Mouse (Mus musculus) neural tube, embryonic 14.5 days (tissue): Measurements from ENCODE around the gene Cd3eap. TPM values are rescaled to one million over a fixed set of nuclear protein-coding genes. Genes with fewer than 3 reads are reported as not detected.

Source experiments
- ATAC-seq: fragments of 200-750 bp; cut with Nextera tagmentation; 2 replicates; pipeline ENCODE4 v1.8.0; 2017; ENCODE audit warnings: low read depth, mild to moderate bottlenecking, moderate TSS enrichment, moderate library complexity
- H3K27ac ChIP-seq: fragments of 300-500 bp; sonication (generic); 2 replicates; pipeline ENCODE4 v1.5.1; 2014; ENCODE audit warnings: low read depth, mild to moderate bottlenecking, control low read depth, low read length, moderate library complexity, mixed read lengths
- H3K27me3 ChIP-seq: fragments of 300-500 bp; sonication (generic); 2 replicates; pipeline ENCODE4 v1.6.1; 2014; ENCODE audit warnings: low read length; ENCODE audit not compliant: control insufficient read depth, insufficient read depth
- H3K36me3 ChIP-seq: fragments of 300-500 bp; sonication (generic); 2 replicates; pipeline ENCODE4 v1.6.1; 2014; ENCODE audit warnings: low read length, mixed read lengths; ENCODE audit not compliant: control insufficient read depth, insufficient read depth
- H3K4me1 ChIP-seq: fragments of 300-500 bp; sonication (generic); 2 replicates; pipeline ENCODE4 v1.6.1; 2014; ENCODE audit warnings: low read length; ENCODE audit not compliant: control insufficient read depth, insufficient read depth
- H3K4me2 ChIP-seq: fragments of 300-500 bp; sonication (generic); 2 replicates; pipeline ENCODE4 v1.6.1; 2014; ENCODE audit warnings: mild to moderate bottlenecking, low read depth, low read length, control low read depth
- H3K4me3 ChIP-seq: fragments of 300-500 bp; sonication (generic); 2 replicates; pipeline ENCODE4 v1.5.1; 2014; ENCODE audit warnings: low read depth, low read length, control low read depth, mixed read lengths
- H3K9ac ChIP-seq: fragments of 300-500 bp; sonication (generic); replicated peaks from 2 replicates; pipeline ENCODE4 v1.6.1; 2014; ENCODE audit warnings: low read depth, mild to moderate bottlenecking, control low read depth, low read length, mixed read lengths
- H3K9me3 ChIP-seq: fragments of 300-500 bp; sonication (generic); 2 replicates; pipeline ENCODE4 v1.6.1; 2016; ENCODE audit warnings: low read length; ENCODE audit not compliant: control insufficient read depth
- WGBS: fragments of 180-500 bp; shearing (Covaris S2); extraction: QIAGEN DNeasy Blood & Tissue Kit; methylation state at CpG from one replicate; pipeline ENCODE4 v1.1.7; 2014; 5-methylcytosine and 5-hydroxymethylcytosine counted together
- polyA plus RNA-seq: library from polyadenylated mRNA; unstranded; fragments of >200 nt; fragmentation: Nextera tagmentation; extraction: Ambion mirVana; gene quantifications from 2 replicates; pipeline ENCODE4 v1.2.1, GENCODE M21; 2014

The Cd3eap gene
- polyA plus RNA-seq, 1 experiment from 2014 or later, result 21.5 TPM

DNA sequence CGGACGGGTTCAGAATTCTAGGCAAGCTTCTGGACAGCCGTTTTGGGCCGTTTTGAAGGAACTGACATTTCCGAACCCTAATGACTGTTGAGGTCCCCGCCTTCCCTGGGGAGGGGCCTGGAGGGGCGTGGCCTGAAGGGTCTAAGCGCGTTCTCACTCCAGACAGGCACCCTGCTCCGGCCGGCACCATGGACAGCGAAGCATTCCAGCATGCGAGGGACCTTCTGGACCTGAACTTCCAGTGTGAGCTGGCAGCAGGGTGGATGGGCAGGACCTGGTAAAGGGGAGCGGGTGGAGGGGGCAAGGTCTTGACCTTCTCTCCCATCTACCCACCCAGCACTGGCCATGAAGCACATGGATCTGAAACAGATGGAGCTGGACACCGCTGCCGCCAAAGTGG lies 9.1 kb upstream of the Cd3eap start:
- WGBS, result 23% methylated on average over 16 of the region's 16 CpGs
- no peak overlapping the region for H3K9ac ChIP-seq
- no peak overlapping the region for H3K4me3 ChIP-seq
- ATAC-seq, result no peak
- H3K27me3 ChIP-seq, result no peaks in the 10 kb centered on the region
- no peaks in the 10 kb centered on the region for H3K4me1 ChIP-seq
- no peak overlapping the region for H3K27ac ChIP-seq
- H3K36me3 ChIP-seq, result no peaks in the 10 kb centered on the region
- H3K9me3 ChIP-seq, result no peaks in the 10 kb centered on the region
- no peak overlapping the region for H3K4me2 ChIP-seq

DNA sequence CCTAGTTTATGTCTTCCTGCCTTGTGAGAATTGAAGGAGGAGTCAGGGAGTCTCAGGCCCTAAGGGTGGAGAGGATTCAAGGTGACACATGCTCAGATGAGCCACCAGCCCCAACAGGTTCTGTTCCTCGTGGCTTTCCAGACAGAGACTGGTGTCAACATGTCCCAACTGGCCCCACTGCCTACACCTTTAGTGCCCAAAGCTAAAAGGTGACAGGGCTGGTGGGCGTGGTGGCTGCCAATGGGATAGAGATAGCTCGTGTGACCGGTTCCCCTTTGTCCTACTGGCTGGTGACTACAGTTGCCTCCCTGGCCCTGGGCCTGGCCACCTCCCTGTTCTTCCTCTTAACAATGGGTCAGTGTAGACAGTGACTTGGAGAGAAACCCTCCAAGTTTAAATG lies 6.1 kb upstream of the Cd3eap start:
- 82% methylated on average over 4 of the region's 4 CpGs for WGBS
- no peaks in the 10 kb centered on the region for H3K36me3 ChIP-seq
- no peak overlapping the region for H3K9ac ChIP-seq
- ATAC-seq, result no peak
- no peak overlapping the region for H3K4me3 ChIP-seq
- no peak overlapping the region for H3K27ac ChIP-seq
- no peaks in the 10 kb centered on the region for H3K27me3 ChIP-seq
- H3K4me2 ChIP-seq, result no peak overlapping the region
- no peaks in the 10 kb centered on the region for H3K4me1 ChIP-seq
- H3K9me3 ChIP-seq, result no peaks in the 10 kb centered on the region

DNA sequence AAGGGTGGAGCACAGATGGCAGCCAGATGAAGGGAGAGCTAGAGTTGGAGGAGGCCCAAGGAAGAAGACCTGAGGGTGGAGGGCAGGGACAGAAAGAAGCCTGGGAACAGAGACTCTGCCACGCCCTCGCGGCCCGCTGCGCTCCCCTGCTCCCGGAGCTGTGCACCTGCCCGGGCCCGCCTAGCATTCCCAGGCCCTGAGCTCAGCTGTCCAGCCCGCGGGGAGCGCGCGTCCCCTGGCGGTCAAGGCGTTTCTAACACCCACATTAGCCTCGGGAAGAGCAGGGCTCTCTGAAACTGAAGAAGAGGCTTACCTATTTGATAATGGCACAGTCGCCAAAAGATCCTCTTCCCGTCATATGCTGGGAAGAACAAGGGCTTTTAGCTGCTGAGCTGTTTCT lies 4.6 kb upstream of the Cd3eap start:
- 5% methylated on average over 18 of the region's 18 CpGs for WGBS
- H3K9me3 ChIP-seq, result no peaks in the 10 kb centered on the region
- H3K9ac ChIP-seq, result 0 out of 2 replicates have a peak overlapping the region, but pooled peaks have one; percentile 16
- H3K4me3 ChIP-seq, result no peak overlapping the region
- no peak for ATAC-seq
- no peaks in the 10 kb centered on the region for H3K36me3 ChIP-seq
- H3K4me1 ChIP-seq, result peaks cover 3% of the 10 kb centered on the region
- no peaks in the 10 kb centered on the region for H3K27me3 ChIP-seq
- no peak overlapping the region for H3K4me2 ChIP-seq
- H3K27ac ChIP-seq, result no peak overlapping the region

DNA sequence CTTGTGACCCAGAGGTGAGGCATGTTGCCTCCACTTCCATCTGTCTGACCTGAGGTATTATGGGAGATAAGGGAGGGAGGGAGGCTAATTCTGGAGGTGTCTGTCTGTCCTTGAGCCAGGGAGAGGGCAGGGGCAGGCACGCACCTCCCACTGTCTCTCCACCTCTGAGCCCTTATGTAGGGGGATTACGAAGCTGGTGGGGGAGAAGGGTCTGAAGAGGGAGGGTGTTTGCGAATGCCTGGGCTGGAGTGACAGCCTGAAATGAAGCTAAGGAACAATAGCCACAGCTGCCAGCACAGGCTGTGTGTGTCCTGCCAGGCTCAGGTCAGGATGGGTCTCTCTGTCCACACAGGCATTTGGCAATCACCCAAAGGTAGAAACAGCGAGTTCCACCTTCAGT lies 3.0 kb upstream of the Cd3eap start:
- Histone ChIP-seq H3K9me3 (no peaks in the 10 kb centered on the region), H3K4me1 (peaks cover 12% of the 10 kb centered on the region), H3K4me3 (no peak overlapping the region), H3K27ac (no peak overlapping the region), H3K9ac (0 out of 2 replicates have a peak overlapping the region, but pooled peaks have one; percentile 11), H3K36me3 (peaks cover 2% of the 10 kb centered on the region; the same call in 1 of the 2 replicates), H3K27me3 (no peaks in the 10 kb centered on the region), H3K4me2 (no peak overlapping the region)
- no peak for ATAC-seq
- 51% methylated on average over 4 of the region's 4 CpGs for WGBS

DNA sequence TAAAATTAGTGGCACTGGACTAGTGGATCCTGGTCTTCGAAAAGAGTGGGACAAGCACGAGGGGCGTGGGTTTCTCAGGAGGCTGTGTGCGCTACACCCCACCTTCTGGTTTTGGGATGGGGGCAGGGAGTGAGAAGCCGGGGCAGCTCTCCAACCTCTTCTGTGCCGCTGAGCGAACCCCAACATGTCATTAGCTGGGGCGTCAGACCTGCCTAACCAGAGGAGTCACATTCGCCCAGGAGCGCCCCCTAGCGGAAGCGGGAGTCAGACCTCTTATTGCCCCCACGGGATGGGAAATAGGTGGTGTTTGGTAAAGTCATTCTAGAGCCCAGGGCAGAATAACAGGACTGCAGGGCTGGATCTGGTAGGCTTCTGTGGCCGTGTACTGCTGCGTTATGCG lies 2.4 kb upstream of the Cd3eap start:
- Histone ChIP-seq H3K9ac (0 out of 2 replicates have a peak overlapping the region, but pooled peaks have one; percentile 11), H3K4me2 (peak overlapping the region; percentile 99), H3K4me1 (peaks cover 12% of the 10 kb centered on the region), H3K27ac (no peak overlapping the region), H3K4me3 (peak overlapping the region; percentile 59; the same call in 1 of the 2 replicates), H3K27me3 (no peaks in the 10 kb centered on the region), H3K9me3 (no peaks in the 10 kb centered on the region), H3K36me3 (peaks cover 6% of the 10 kb centered on the region; the same call in 1 of the 2 replicates)
- no peak for ATAC-seq
- 14% methylated on average over 16 of the region's 16 CpGs for WGBS

DNA sequence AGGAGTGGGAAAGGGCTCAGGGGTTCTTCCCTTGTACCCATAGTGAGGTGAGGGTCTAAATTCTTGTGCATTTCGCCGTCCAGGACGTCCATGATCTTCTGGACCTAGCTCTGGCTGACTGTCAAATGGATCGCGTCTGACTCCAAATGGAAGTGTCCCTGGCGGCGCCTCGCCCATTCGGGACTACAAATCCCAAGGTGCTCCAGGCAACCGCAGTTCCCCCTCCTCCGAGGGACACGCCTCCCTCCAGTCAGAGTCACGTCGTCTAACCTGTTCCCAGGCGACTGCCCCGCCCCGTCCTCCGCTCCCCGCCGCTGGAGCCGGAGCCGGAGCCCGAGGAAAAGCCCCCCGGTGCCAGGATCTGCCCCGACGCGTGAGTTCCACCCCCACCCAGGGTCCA lies 1.7 kb upstream of the Cd3eap start:
- H3K9me3 ChIP-seq, result no peaks in the 10 kb centered on the region
- H3K9ac ChIP-seq, result peak overlapping the region; percentile 52; the same call in 1 of the 2 replicates
- no peak overlapping the region for H3K27ac ChIP-seq
- peak overlapping the region; percentile 59 for H3K4me3 ChIP-seq
- peaks cover 14% of the 10 kb centered on the region; the same call in 1 of the 2 replicates for H3K36me3 ChIP-seq
- H3K4me1 ChIP-seq, result peaks cover 12% of the 10 kb centered on the region
- H3K27me3 ChIP-seq, result no peaks in the 10 kb centered on the region
- ATAC-seq, result peak; percentile 57
- under 1% methylated on average over 27 of the region's 27 CpGs for WGBS
- H3K4me2 ChIP-seq, result peak overlapping the region; percentile 99

DNA sequence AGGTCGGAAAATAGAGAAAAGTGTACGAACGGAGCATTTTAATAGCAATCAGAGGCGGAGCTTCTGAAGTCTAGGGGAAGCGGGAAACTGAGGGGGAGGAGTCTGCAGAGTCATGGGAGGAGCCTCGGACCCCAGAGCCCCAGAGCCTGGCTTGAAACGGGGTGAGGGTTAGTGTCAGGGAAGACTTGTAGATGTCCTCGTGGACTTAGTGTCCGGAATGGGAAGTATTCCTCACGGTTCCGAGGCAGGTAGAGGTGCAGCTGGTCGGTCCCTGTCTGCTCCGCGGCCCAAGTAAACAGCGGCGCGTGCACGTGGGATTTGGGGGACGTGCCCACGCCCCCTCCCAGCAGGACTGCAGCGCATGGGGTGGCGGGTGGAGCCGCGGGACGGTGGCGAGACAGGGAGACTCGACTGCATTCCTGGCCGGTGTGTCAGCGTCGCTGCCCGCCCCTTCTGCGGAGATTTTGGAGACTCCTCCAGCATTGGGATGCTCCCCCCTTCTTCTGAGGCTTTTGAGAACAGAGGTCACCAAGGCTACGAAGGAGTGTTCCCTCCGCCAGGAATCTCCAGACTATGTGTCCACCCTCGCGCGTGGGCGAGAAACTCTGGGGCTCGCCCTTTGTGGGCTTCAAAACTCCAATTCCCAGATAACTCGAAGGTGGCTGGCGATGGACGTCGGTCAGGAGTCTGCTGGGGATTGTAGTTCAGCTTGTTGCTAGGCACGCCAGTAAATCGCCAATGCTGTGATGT lies 784 bp upstream of the Cd3eap start:
- Histone ChIP-seq H3K27me3 (no peaks in the 10 kb centered on the region), H3K9me3 (no peaks in the 10 kb centered on the region), H3K4me1 (peaks cover 12% of the 10 kb centered on the region), H3K4me3 (peak overlapping the region; percentile 59), H3K4me2 (peak overlapping the region; percentile 99), H3K9ac (peak overlapping the region; percentile 32; the same call in 1 of the 2 replicates), H3K36me3 (peaks cover 18% of the 10 kb centered on the region), H3K27ac (0 out of 2 replicates have a peak overlapping the region, but pooled peaks have one; percentile 5)
- under 1% methylated on average over 45 of the region's 45 CpGs for WGBS
- ATAC-seq, result peak; percentile 78

DNA sequence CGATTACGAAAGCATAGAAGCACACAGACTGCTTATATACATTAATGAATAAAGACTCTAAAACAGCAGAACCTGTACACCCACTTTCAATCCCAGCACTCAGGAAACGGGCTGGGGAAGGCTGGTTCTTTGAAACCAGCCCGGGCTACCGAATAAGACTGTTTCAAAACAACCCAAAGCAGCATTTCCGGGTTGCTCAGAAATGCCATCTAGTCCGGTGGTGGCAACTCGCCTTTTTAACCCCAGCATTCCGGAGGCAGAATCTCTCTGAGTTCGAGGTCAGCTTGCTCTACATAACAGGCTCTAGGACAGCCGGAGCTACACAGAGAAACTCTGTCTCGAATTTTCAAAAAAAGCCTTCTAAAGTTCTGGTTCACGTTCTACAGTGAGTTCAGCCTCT lies 649 bp downstream of the Cd3eap start:
- no peaks in the 10 kb centered on the region for H3K9me3 ChIP-seq
- H3K4me2 ChIP-seq, result peak overlapping the region; percentile 99
- no peak overlapping the region for H3K27ac ChIP-seq
- H3K36me3 ChIP-seq, result peaks cover 26% of the 10 kb centered on the region
- WGBS, result 22% methylated on average over 13 of the region's 13 CpGs
- H3K27me3 ChIP-seq, result no peaks in the 10 kb centered on the region
- H3K4me1 ChIP-seq, result peaks cover 12% of the 10 kb centered on the region
- H3K4me3 ChIP-seq, result peak overlapping the region; percentile 59
- no peak for ATAC-seq
- H3K9ac ChIP-seq, result peak overlapping the region; percentile 60
